Comparison of ENCODE assay signal across 8 mouse cellular contexts in genomic region chr11:34001938-34002592, GRCm38 (mm10). TPM values are rescaled to one million over a fixed set of nuclear protein-coding genes. Genes with fewer than 3 reads are reported as not detected.
DNase-seq lines count a peak whose midpoint lies in the region; ATAC-seq and TF ChIP-seq lines count a peak whose summit lies in the region.
"Had no signal": no experiment of that assay in that cellular context is flagged by ENCODE, and none has a peak within 500 bp of the region (broad histone marks: within the 10 kb centered on the region; RNA-seq: fewer than 3 reads in every experiment).

No protein-coding gene starts in this region.

- TF ChIP-seq POLR2A in testis, adult 2 months (IDR thresholded peaks at IDR 0.05; ENCODE audit: control insufficient read depth, low read depth, low read length), result no peak

- no peaks in the 10 kb centered on the region for H3K36me3 ChIP-seq in testis, adult 2 months (ENCODE audit: control insufficient read depth, insufficient read depth, low read length)
- no peaks in the 10 kb centered on the region for H3K36me3 ChIP-seq in hindbrain, embryonic 14.5 days (replicated peaks; ENCODE audit: control insufficient read depth, insufficient read depth)
- no peaks in the 10 kb centered on the region for H3K36me3 ChIP-seq in liver, postnatal 0 days (replicated peaks; ENCODE audit: insufficient read depth, low read length)
- H3K36me3 ChIP-seq: hindbrain, embryonic 15.5 days had no signal

- no peaks in the 10 kb centered on the region for H3K9me3 ChIP-seq in hindbrain, embryonic 14.5 days (ENCODE audit: control insufficient read depth, low read length)
- H3K9me3 ChIP-seq in liver, postnatal 0 days (ENCODE audit: low read length), result no peaks in the 10 kb centered on the region
- H3K9me3 ChIP-seq: hindbrain, embryonic 15.5 days had no signal

- no peak for DNase-seq in testis, postnatal 14 days (ENCODE audit: low spot score)
- peak; percentile 42 for DNase-seq in adipocyte (ENCODE audit: low spot score)
- DNase-seq in embryo, embryonic 11.5 days (ENCODE audit: low read depth, low spot score), result peak; percentile 34
- peak; percentile 67 for DNase-seq in hindbrain, embryonic 14.5 days (ENCODE audit: low spot score)
- peak; percentile 65 for DNase-seq in liver, postnatal 0 days
- DNase-seq in right cerebral cortex, adult 18-20 months, result peak; percentile 45

- H3K4me1 ChIP-seq in testis, adult 2 months (ENCODE audit: control insufficient read depth, insufficient read depth, low read length), result peaks cover 4% of the 10 kb centered on the region
- peaks cover 7% of the 10 kb centered on the region; the same call in 1 of the 2 replicates for H3K4me1 ChIP-seq in hindbrain, embryonic 14.5 days (replicated peaks; ENCODE audit: control insufficient read depth, insufficient read depth, low read length)
- H3K4me1 ChIP-seq in liver, postnatal 0 days (ENCODE audit: insufficient read depth), result no peaks in the 10 kb centered on the region

- H3K27me3 ChIP-seq in testis, adult 2 months (ENCODE audit: control insufficient read depth, insufficient read depth, low read length), result no peaks in the 10 kb centered on the region
- H3K27me3 ChIP-seq in hindbrain, embryonic 14.5 days (ENCODE audit: control insufficient read depth, insufficient read depth, low read length), result no peaks in the 10 kb centered on the region
- H3K27me3 ChIP-seq in liver, postnatal 0 days (ENCODE audit: insufficient read depth, low read length), result no peaks in the 10 kb centered on the region

- no peak for ATAC-seq in hindbrain, embryonic 14.5 days (ENCODE audit: low FRiP score)
- ATAC-seq in liver, postnatal 0 days, result no peak

- no peak overlapping the region for H3K4me2 ChIP-seq in hindbrain, embryonic 14.5 days (replicated peaks)
- no peak overlapping the region for H3K4me2 ChIP-seq in liver, postnatal 0 days (ENCODE audit: low read depth, low read length)
- H3K4me2 ChIP-seq: hindbrain, embryonic 15.5 days had no signal

- no peak for TF ChIP-seq EP300 in liver, postnatal 0 days (IDR thresholded peaks at IDR 0.05; ENCODE audit: low read depth)

- peak overlapping the region; percentile 71; the same call in 1 of the 2 replicates for H3K27ac ChIP-seq in testis, adult 2 months (ENCODE audit: control insufficient read depth, insufficient read depth, low read depth, low read length)
- no peak overlapping the region for H3K27ac ChIP-seq in hindbrain, embryonic 14.5 days
- H3K27ac ChIP-seq in liver, postnatal 0 days (ENCODE audit: low read depth), result no peak overlapping the region
- H3K27ac ChIP-seq: hindbrain, embryonic 15.5 days had no signal

- TF ChIP-seq CTCF in testis, adult 2 months (IDR thresholded peaks at IDR 0.05; ENCODE audit: control insufficient read depth, insufficient read depth, insufficient replicate concordance, low read depth, low read length), result peak; percentile 43; the same call in 1 of the 2 replicates
- peak; percentile 76 for TF ChIP-seq CTCF in liver, postnatal 0 days (IDR thresholded peaks at IDR 0.05; ENCODE audit: low read depth)

- H3K4me3 ChIP-seq in testis, adult 2 months (ENCODE audit: control insufficient read depth, low read depth, low read length), result no peak overlapping the region
- no peak overlapping the region for H3K4me3 ChIP-seq in hindbrain, embryonic 14.5 days (replicated peaks; ENCODE audit: low read length)
- H3K4me3 ChIP-seq in liver, postnatal 0 days (ENCODE audit: low read depth, low read length), result no peak overlapping the region
- H3K4me3 ChIP-seq: hindbrain, embryonic 15.5 days had no signal

- 7% methylated on average over 5 of the region's 5 CpGs for WGBS in hindbrain, embryonic 14.5 days
- WGBS in liver, postnatal 0 days (ENCODE audit: insufficient replicate concordance), result under 1% methylated on average over 5 of the region's 5 CpGs

- no peak overlapping the region for H3K9ac ChIP-seq in hindbrain, embryonic 14.5 days
- no peak overlapping the region for H3K9ac ChIP-seq in liver, postnatal 0 days (replicated peaks)
- H3K9ac ChIP-seq: hindbrain, embryonic 15.5 days had no signal

RNA-seq across cellular contexts. Expression of gene Kcnip1, which starts 9.1 kb away (rescaled TPM):
- 1.6 and 1.8 TPM in 2 replicates for polyA plus RNA-seq in testis, adult 2 months (2012; rRNA removed)
- 110 and 126 TPM in 2 replicates for polyA plus RNA-seq in hindbrain, embryonic 14.5 days (2014; fragmentation: Nextera tagmentation; extraction: Ambion mirVana)
- not detected in 2 replicates for polyA plus RNA-seq in liver, postnatal 0 days (2015; fragmentation: Nextera tagmentation; extraction: Ambion mirVana)

RNA-seq across cellular contexts. Expression of gene Kcnmb1, which starts 39.3 kb away (rescaled TPM):
- polyA plus RNA-seq in testis, adult 2 months (2012; rRNA removed), result 0.20 and 0.40 TPM in 2 replicates
- 0.18 and 0.25 TPM in 2 replicates for polyA plus RNA-seq in hindbrain, embryonic 14.5 days (2014; fragmentation: Nextera tagmentation; extraction: Ambion mirVana)
- polyA plus RNA-seq in liver, postnatal 0 days (2015; fragmentation: Nextera tagmentation; extraction: Ambion mirVana), result 0.02 and 0.05 TPM in 2 replicates

RNA-seq across cellular contexts. Expression of gene Lcp2, which starts 44.7 kb away (rescaled TPM):
- polyA plus RNA-seq in testis, adult 2 months (2012; rRNA removed), result 0.26 and 0.37 TPM in 2 replicates
- 1.8 and 2.0 TPM in 2 replicates for polyA plus RNA-seq in hindbrain, embryonic 14.5 days (2014; fragmentation: Nextera tagmentation; extraction: Ambion mirVana)
- 9.8 and 12.3 TPM in 2 replicates for polyA plus RNA-seq in liver, postnatal 0 days (2015; fragmentation: Nextera tagmentation; extraction: Ambion mirVana)

Comparison
In these comparisons a context has a peak if more than half of its experiments do, and no peak if none do; other contexts are left out.
1. RNA of gene Kcnip1, which starts 9.1 kb away (polyA plus RNA-seq): 110 to 126 TPM in hindbrain, embryonic 14.5 days; 1.6 to 1.8 TPM in testis, adult 2 months and not detected in liver, postnatal 0 days; every median in the first group is over 10 times any median in the second.